Mouse (Mus musculus) embryonic facial prominence, embryonic 15.5 days (tissue): ENCODE measurements around the gene Olfr1164. TPM values are rescaled to one million over a fixed set of nuclear protein-coding genes. Genes with fewer than 3 reads are reported as not detected.

Experiments
- ATAC-seq: fragments of 200-750 bp; cut with Nextera tagmentation; 2 replicates; pipeline ENCODE4 v1.8.0; 2017; ENCODE audit warnings: low read depth, moderate TSS enrichment; ENCODE audit not compliant: insufficient number of reproducible peaks, low FRiP score, low TSS enrichment
- H3K27ac ChIP-seq: fragments of 300-500 bp; sonication (generic); replicated peaks from 2 replicates; pipeline ENCODE4 v1.5.1; 2015; ENCODE audit warnings: mild to moderate bottlenecking, inconsistent platforms
- H3K27me3 ChIP-seq: fragments of 300-500 bp; sonication (generic); 2 replicates; pipeline ENCODE4 v1.6.1; 2015; ENCODE audit warnings: inconsistent platforms
- H3K36me3 ChIP-seq: fragments of 300-500 bp; sonication (generic); 2 replicates; pipeline ENCODE4 v1.6.1; 2015; ENCODE audit warnings: mild to moderate bottlenecking, inconsistent platforms
- H3K4me1 ChIP-seq: fragments of 300-500 bp; sonication (generic); 2 replicates; pipeline ENCODE4 v1.6.1; 2015; ENCODE audit warnings: inconsistent platforms
- H3K4me2 ChIP-seq: fragments of 300-500 bp; sonication (generic); replicated peaks from 2 replicates; pipeline ENCODE4 v1.6.1; 2015; ENCODE audit warnings: mild to moderate bottlenecking, inconsistent platforms
- H3K4me3 ChIP-seq: fragments of 300-500 bp; sonication (generic); replicated peaks from 2 replicates; pipeline ENCODE4 v1.5.1; 2015; ENCODE audit warnings: mild to moderate bottlenecking, inconsistent platforms
- H3K9ac ChIP-seq: fragments of 300-500 bp; sonication (generic); 2 replicates; pipeline ENCODE4 v1.6.1; 2015; ENCODE audit warnings: inconsistent platforms
- H3K9me3 ChIP-seq: fragments of 300-500 bp; sonication (generic); replicated peaks from 2 replicates; pipeline ENCODE4 v1.6.1; 2016; ENCODE audit warnings: inconsistent platforms
- WGBS: fragments of 180-500 bp; shearing (Covaris S2); methylation state at CpG from one replicate; pipeline ENCODE4 v1.1.7; 2015; 5-methylcytosine and 5-hydroxymethylcytosine counted together
- polyA plus RNA-seq: library from polyadenylated mRNA; unstranded; fragments of >200 nt; fragmentation: Nextera tagmentation; extraction: Ambion mirVana; gene quantifications from 2 replicates; pipeline ENCODE4 v1.2.1, GENCODE M21; 2015

Gene Olfr1164
- polyA plus RNA-seq: not detected in 2 replicates

DNA sequence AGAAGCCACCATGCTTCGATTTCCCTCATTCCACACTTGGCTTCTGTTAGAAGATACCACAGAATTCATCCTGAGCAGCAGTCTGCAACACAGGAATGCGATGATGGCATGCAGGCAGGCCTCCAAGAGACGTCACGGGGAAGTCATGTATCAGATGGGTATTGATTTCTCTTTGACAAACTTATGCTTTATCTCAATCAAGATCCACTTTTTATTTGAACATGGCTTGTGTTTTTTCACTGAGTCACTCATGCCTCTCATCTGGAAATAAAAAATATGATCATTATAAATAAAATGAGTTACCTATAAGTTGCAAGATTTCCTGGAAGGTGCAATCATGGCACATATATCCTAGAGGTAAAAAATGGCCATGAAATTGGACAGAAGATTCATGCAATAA, at the start of gene Olfr1164:
TSS of gene Olfr1164 (minus strand) at position 101 of the 400 bp plus-strand sequence.
- Histone ChIP-seq H3K9me3 (no peaks in the 10 kb centered on the region), H3K36me3 (no peaks in the 10 kb centered on the region), H3K4me2 (no peak within 1 kb of the TSS), H3K4me3 (no peak within 1 kb of the TSS), H3K27ac (no peak within 1 kb of the TSS), H3K27me3 (no peaks in the 10 kb centered on the region), H3K4me1 (no peaks in the 10 kb centered on the region), H3K9ac (no peak within 1 kb of the TSS)
- 59% methylated on average over 4 of the region's 4 CpGs for whole genome bisulfite sequencing
- ATAC-seq: no peak

DNA sequence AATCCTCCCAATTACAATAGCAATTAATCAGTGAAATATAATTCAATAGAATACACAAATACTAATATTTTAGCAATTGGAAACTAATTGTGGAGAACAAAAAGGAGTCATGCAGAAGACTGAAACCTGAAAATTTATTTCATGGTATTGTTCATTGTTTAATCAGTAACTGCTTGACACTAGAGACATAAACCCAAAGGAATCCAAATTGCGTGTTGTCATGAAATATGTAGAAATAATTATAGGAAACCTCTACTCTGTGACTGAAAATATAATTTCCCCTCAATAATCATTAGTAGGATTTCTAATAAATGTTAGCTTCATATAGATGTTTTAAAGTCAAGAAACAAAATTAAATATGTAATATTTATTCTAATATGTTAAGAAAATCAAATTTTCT, 34.4 kb upstream of the Olfr1164 start, which contains the start of gene Olfr1166:
TSS of gene Olfr1166 (minus strand) at position 101 of the 400 bp plus-strand sequence.
- Histone ChIP-seq H3K27ac (no peak within 1 kb of the TSS), H3K27me3 (no peaks in the 10 kb centered on the region), H3K4me2 (no peak within 1 kb of the TSS), H3K36me3 (no peaks in the 10 kb centered on the region), H3K4me3 (no peak within 1 kb of the TSS), H3K9me3 (no peaks in the 10 kb centered on the region), H3K4me1 (no peaks in the 10 kb centered on the region), H3K9ac (no peak within 1 kb of the TSS)
- ATAC-seq: no peak
- WGBS: 90% methylated on average over 1 of the region's 1 CpGs

DNA sequence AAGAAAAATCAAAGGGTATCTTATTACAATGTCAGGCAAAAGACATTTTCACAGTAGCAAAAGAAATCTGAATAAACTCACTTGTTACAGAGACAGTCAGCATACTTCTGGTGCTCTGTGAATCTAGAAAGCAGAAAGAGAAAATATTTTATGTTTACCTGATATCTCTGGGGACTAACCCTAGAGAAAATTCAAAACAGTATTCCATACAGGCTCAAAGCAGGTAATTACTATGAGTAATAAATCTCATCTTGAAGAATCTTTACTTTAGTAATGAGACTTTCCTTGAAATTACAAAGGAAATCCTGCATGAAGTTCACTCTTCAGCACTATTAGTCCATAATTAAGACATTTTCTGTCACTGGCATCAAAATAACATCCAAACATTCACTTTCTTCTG, 22.0 kb downstream of the Olfr1164 start, which contains the start of gene Olfr1163:
TSS of gene Olfr1163 (minus strand) at position 101 of the 400 bp plus-strand sequence.
- no peak for ATAC-seq
- H3K4me3 ChIP-seq: no peak within 1 kb of the TSS
- H3K4me2 ChIP-seq: no peak within 1 kb of the TSS
- H3K27ac ChIP-seq: no peak within 1 kb of the TSS
- H3K27me3 ChIP-seq: no peaks in the 10 kb centered on the region
- H3K9ac ChIP-seq: no peak within 1 kb of the TSS
- H3K36me3 ChIP-seq: no peaks in the 10 kb centered on the region
- H3K4me1 ChIP-seq: no peaks in the 10 kb centered on the region
- no peaks in the 10 kb centered on the region for H3K9me3 ChIP-seq

DNA sequence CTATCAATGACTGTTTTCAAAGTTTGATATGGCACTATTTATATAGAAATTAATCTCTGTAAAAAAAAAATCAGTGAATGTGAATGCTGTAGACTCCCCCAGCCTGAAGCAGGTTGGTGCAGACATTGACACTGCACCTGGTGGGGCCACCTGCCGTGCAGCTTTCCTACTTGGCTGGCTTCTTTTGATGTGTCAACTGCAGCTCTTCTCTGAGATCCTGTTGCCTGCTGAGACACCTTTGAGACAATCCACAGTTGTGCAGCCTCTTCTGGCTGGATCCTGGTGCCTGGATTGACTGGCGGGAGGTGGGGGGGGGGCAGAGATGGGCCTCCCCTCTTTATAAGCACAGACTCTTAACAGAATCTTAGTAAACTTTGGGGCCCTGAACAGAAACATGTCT, 30.2 kb downstream of the Olfr1164 start:
- Histone ChIP-seq H3K27me3 (no peaks in the 10 kb centered on the region), H3K4me2 (no peak overlapping the region), H3K27ac (no peak overlapping the region), H3K9ac (no peak overlapping the region), H3K4me1 (no peaks in the 10 kb centered on the region), H3K36me3 (no peaks in the 10 kb centered on the region), H3K4me3 (no peak overlapping the region), H3K9me3 (no peaks in the 10 kb centered on the region)
- no peak for ATAC-seq
- WGBS: 86% methylated on average over 2 of the region's 2 CpGs

DNA sequence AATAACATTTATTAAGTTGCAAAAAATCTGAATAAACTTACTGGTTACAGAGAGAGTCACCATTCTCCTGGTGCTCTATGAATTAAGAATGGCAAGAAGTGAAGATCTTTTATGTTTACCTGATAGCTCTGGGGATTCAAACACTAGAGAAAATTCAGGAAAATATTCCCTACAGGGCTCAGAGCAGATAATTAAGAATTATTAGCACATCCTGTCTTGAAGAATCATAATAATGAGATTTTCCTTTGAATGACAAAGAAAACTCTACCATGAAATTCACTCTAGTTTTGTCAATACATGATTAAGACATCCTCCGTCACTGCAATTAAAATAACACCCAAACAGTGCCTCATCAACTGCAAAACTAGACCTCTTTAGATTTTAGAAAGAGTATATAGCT, 42.7 kb downstream of the Olfr1164 start, which contains the start of gene Olfr1162:
TSS of gene Olfr1162 (minus strand) at position 101 of the 400 bp plus-strand sequence.
- H3K36me3 ChIP-seq: no peaks in the 10 kb centered on the region
- no peaks in the 10 kb centered on the region for H3K27me3 ChIP-seq
- H3K9ac ChIP-seq: no peak within 1 kb of the TSS
- WGBS: 71% methylated on average over 1 of the region's 1 CpGs
- H3K4me2 ChIP-seq: no peak within 1 kb of the TSS
- H3K4me1 ChIP-seq: no peaks in the 10 kb centered on the region
- no peaks in the 10 kb centered on the region for H3K9me3 ChIP-seq
- no peak for ATAC-seq
- no peak within 1 kb of the TSS for H3K27ac ChIP-seq
- no peak within 1 kb of the TSS for H3K4me3 ChIP-seq

Other genes with a start within 250 kb of the Olfr1164 start
- 0.04 TPM in 1 of 2 replicates, not detected in the other for gene Olfr1150-ps1, start 250.0 kb downstream of the Olfr1164 start, polyA plus RNA-seq
- not detected in 2 replicates for gene Olfr1151, start 238.1 kb downstream of the Olfr1164 start, polyA plus RNA-seq
- gene Olfr1152, start 227.5 kb downstream of the Olfr1164 start, polyA plus RNA-seq: 0.05 TPM in 1 of 2 replicates, not detected in the other
- not detected in 2 replicates for gene Olfr1153, start 199.0 kb downstream of the Olfr1164 start, polyA plus RNA-seq
- gene Olfr1154, start 188.8 kb downstream of the Olfr1164 start, polyA plus RNA-seq: not detected in 2 replicates
- gene Olfr1155, start 148.8 kb downstream of the Olfr1164 start, polyA plus RNA-seq: 0.17 TPM in 1 of 2 replicates, not detected in the other
- 0.07 TPM in 1 of 2 replicates, not detected in the other for gene Olfr1156, start 140.9 kb downstream of the Olfr1164 start, polyA plus RNA-seq
- gene Olfr1157, start 125.7 kb downstream of the Olfr1164 start, polyA plus RNA-seq: 0.03 TPM in 1 of 2 replicates, not detected in the other
- not detected in 2 replicates for gene Olfr74, start 119.3 kb downstream of the Olfr1164 start, polyA plus RNA-seq
- not detected in 2 replicates for gene Olfr1158, start 103.9 kb downstream of the Olfr1164 start, polyA plus RNA-seq
- gene Olfr1160, start 85.7 kb downstream of the Olfr1164 start, polyA plus RNA-seq: 0.17 TPM in 1 of 2 replicates, not detected in the other
- not detected in 2 replicates for gene Olfr1161, start 71.2 kb downstream of the Olfr1164 start, polyA plus RNA-seq
- 0.11 and 0.18 TPM in 2 replicates for gene Olfr73, start 56.3 kb downstream of the Olfr1164 start, polyA plus RNA-seq
- gene Olfr1162, start 42.8 kb downstream of the Olfr1164 start, polyA plus RNA-seq: 0.12 TPM in 1 of 2 replicates, not detected in the other
- gene Olfr1163, start 22.1 kb downstream of the Olfr1164 start, polyA plus RNA-seq: not detected in 2 replicates
- gene Olfr1166, start 34.3 kb upstream of the Olfr1164 start, polyA plus RNA-seq: not detected in 2 replicates
- not detected in 2 replicates for gene Olfr1167, start 61.2 kb upstream of the Olfr1164 start, polyA plus RNA-seq
- not detected in 2 replicates for gene Olfr1168, start 87.9 kb upstream of the Olfr1164 start, polyA plus RNA-seq
- not detected in 2 replicates for gene Olfr1170, start 134.4 kb upstream of the Olfr1164 start, polyA plus RNA-seq
- not detected in 2 replicates for gene Olfr1173, start 185.9 kb upstream of the Olfr1164 start, polyA plus RNA-seq
- gene Olfr1174-ps, start 221.2 kb upstream of the Olfr1164 start, polyA plus RNA-seq: not detected in 2 replicates
- not detected in 2 replicates for gene Olfr1175-ps, start 233.2 kb upstream of the Olfr1164 start, polyA plus RNA-seq
- 0.40 and 0.41 TPM in 2 replicates for gene Olfr1176, start 242.8 kb upstream of the Olfr1164 start, polyA plus RNA-seq